Mouse (Mus musculus): ENCODE data around the gene B4galt7.
A peak's percentile ranks its signal among the peaks of the same experiment; 100 is the strongest.
"Not testable (repeated sequence)": the region's sequence is repeated elsewhere in the genome, so short reads cannot be mapped to it uniquely, and the experiment has no call there.

Gene B4galt7

DNA sequence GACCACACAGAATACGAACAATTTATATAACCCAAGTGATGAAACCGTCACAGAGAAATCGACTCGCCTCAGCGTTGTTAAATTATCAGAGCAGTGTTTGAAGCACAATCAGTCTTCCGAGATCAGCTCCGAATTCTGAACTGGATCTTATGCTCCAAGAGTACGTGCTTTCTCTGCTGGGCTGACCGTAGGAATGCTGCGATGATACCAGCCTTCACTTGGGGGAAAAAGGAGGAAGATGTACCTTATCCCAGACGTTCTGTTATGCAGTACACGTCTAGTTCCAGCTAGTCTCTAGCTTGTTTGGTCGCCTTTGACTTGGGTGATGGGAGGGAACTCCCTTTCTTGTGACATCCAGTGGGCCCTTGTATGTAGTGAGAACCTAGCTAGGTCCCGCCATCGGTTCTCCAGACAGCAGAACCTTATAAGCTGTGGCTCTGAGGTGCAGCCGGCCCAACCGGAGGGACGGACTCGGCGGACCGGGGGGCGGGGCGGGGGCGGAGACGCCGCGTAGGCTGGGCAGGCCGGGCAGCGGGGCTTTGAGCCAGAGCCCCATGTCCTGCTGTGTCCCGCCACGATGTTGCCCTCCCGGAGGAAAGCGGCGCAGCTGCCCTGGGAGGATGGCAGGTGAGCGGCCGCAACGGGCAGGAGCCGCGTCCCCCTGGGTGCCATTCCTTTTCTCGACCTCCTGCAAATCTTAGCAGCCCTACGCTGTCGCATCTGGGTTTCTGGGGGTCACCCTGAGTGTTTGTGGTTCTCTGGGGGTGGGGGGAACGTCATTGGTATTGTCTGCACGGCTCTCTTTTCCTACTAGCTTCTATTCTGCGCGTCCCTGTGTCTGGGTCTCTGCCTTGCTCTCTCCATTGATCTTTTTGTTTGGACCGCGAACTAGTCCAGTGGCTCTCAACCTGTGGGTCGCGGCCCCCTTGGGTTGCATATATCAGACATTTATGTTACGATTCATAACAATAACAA lies at the start of gene B4galt7:
TSS of gene B4galt7 (plus strand) at position 331 of the 975 bp plus-strand sequence.
- DNase-seq (ENCODE audit: extremely low spot score, low spot score) = peak; percentile 80

DNA sequence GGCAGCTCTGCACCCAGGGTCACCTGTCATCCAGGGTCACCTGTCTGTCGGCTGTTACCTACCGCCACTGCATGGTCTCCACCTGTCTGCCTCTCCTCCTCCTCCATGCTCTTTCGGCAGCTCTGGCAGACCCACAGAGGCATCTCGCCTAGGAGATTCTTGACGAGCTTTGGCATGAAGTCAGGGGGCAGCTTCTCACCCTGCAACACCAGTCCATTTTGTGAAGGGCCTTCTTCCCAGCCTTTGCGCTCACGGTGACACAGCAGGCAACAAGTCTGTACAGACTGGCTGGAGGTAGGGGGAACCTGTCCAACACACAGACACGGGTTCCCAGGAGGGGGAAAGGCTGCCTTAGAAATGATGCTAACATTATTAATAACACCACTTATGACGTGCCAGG lies 43.8 kb upstream of the B4galt7 start:
- DNase-seq (ENCODE audit: extremely low spot score, low spot score) = no peak

DNA sequence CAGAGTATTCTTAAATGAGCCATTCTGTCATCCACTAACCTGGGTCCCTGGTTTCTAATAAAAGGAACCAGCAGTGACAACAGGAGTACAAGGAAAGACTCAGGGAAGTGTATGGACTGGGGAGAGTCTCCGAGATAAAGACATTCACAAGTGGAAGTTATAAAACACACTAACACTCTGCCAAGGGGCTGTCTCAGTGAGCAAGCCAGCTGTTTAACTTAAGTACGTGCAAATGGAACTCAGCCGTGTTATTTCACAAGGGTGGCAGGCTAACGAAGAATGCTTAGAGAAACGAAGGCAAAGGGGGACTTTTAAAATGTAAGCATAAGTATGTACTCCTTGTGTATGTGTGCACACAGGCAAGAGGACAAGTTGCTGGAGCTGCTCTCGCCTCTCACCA lies 42.2 kb upstream of the B4galt7 start:
- DNase-seq (ENCODE audit: extremely low spot score, low spot score) = no peak

DNA sequence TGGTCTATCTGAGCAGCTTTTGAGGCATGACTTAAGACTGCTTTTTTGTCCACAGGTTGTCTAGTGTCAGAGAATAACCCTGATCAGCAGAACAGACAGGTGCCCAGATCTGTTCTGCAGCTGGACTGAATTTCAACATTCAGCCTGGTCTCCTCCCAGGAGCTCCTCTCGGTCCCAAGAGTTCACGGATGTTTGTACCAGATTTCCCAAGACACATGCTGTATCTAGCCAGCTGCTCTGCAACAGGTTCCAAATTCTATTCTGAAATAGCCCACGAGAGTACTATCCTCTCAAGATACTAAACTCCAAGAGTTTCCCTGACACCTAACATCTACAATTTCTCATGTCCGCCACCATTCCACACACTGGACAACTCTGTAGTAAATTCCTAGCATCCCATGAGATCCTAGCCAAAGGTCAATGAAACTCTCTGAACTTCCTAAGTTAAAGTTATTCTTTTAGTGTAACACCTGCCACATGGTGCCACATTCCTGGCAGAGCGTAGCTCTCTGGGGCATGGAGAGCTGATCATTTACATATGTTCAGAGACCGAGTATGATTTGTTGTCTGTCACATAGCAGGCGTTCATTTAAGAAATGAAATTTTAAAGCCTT lies 36.3 kb upstream of the B4galt7 start:
- no peak for DNase-seq (ENCODE audit: extremely low spot score, low spot score)

DNA sequence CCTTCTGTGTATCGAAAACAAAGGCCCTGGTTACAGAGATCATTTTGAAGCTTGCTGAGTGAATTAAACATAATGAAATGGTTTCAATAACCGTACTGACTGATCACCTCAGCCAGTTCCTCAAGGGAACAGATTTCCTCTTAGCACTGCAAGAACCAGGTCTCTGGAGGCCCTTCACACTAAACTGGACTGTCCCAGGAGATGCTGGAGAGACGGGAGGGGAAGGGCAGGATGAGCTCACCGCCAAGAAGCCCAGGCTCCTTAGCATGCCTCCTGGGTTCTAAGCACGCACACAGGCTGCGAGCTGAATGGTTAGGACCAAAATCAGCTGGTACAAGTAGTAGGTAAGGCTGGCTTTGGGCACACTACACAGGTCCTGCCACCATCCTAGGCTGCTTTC lies 32.7 kb upstream of the B4galt7 start:
- no peak for DNase-seq (ENCODE audit: extremely low spot score, low spot score)

DNA sequence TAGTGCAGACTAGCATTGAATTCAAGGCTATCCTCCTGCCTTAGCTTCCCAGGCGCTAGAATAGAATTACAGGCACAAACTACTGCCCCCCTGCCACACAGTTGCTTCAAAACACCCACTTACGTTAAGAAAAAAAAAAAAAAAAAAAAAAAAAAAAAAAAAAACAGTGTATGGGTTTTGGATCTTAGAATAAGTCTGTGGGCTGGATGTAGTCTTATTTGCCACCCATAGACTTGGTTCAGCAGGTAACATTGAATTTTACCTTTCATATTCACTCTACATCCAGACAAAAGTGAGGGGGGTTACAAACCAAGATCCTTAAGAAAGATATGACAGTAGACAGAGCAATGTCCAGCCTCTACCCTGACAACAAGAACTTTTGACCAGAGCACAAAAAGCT lies 31.7 kb upstream of the B4galt7 start:
- no peak for DNase-seq (ENCODE audit: extremely low spot score, low spot score)

DNA sequence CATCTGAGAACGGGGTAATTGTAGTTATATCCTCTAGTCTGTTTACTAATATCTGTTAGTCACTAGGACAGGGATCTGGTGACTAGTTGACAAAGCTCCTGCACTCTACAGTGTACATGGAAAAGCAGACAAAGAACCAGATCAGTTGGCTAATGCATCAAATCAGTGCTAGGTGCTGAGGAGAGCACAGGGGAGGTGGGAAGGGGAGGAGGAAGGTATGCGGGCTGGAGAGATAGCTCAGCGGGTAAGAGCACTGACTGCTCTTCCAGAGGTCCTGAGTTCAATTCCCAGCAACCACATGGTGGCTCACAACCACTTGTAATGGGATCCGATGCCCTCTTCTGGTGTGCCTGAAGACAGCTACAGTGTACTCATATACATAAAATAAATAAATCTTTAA lies 31.2 kb upstream of the B4galt7 start:
- DNase-seq (ENCODE audit: extremely low spot score, low spot score) = not testable (repeated sequence)

DNA sequence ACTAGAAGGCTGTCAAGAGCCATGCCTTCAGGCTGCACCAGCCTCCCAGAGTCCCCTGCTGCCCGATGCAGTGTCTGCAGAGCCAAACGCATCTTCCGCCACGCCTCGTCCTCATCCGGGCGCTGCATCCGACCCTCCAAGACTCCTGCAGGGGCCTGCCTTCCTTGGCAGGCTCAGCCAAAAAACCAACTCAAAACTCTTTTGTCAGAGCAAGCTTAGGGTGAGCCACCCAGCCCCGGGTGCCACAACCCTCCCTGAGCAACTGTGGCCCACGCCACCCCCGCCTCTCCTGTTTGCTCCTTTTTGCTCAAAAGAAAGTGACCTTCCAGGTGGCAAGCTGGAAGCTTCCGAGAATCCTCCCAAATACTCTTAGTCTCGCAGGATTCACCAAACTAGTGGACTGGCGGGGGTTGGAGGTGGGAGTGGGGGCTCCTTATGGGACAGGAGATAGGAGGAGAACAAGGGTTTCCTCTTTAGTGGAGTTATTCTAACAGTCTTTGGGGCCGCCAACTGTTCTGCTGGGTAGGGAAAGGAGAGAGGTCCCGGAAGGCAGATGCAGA lies 29.9 kb upstream of the B4galt7 start:
- DNase-seq (ENCODE audit: extremely low spot score, low spot score) = peak; percentile 54

DNA sequence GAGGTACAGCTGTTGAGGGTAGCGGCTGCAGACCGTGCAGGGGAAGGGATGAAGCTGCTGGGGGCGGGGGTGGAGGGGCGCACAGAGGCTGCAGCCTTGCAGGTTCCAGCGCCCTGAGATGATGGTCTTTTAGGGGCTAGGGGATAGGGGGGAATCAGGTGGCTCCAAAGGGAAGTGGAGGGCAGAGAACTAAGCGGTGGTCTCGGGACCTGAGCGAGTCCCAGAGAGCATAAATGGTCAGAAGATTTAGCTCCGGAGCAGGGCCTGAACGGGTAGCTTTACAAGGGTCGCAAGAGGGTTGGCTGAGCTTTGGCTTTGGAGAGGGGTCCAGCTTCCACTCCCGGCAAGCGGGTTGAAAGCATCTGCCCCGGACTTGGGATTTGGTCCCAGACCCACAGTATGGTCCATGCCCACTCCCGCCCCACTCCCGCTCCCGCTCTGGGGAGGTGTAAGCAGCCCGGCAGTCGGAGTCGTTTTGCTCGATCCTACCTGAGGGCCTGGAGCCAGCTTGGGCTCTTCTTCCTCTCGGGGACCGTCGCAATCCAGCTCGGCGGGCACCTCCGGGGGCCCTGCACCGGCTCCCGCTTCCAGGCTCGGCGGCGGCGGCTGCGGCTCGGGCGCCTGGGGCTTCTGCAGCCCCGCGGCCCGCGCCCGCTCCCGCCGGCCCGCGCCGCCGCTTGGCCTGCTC lies 29.3 kb upstream of the B4galt7 start:
- DNase-seq (ENCODE audit: extremely low spot score, low spot score) = peak; percentile 52

DNA sequence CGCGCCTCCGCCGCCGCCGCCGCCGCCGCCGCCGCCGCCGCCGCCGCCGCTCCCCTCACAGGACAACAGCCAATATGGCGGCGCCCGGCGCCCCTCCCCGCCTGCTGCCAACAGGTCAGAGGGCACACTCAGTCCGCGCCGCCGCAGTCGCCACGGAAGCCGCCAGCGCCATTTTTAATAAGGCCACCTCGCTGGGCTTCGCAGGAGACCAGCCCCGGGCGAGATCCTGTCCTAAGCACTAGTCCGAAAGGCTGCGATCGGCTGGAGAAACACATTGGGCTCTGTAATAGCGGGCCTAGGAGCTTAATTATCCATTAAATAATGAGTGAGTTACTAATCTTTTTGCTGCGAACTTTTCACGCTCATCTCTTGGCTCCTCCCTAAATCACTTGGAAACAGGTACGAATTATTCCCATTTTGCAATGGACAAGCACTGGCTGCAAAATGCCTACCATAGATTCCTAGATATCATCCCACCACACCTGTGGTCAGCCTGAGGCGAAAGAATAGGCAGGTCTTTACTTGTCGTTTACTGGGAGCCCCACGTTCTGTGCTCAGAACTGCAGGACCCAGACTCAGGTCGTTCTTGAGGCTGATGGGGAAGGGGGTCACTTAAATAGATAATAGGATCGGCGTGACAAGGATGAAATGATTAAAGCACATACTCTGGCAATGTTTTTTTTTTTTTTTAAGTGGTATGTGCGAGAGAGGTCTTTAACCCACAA lies 28.5 kb upstream of the B4galt7 start, which contains the start of gene Fam193b:
TSS of gene Fam193b (minus strand) at position 94 of the 725 bp plus-strand sequence.
- DNase-seq (ENCODE audit: extremely low spot score, low spot score) = peak; percentile 94

DNA sequence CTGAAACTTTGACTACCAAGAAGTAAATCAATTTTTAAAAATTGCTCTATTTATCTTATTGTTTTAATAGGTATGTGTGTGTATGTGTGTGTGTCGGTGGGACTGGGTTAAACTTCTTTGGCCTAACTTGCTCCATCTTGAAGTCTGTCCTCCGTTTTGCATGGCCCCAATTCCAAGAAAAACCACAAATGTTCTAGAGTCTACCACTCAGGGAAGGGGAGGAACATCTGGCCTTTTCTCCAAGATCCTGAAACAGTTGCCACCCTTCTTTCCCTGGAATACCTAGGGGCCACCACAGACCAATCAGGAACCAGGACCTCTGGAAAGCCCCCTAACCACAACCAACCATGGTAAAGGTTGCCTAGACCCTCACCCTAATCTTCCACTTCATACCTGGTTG lies 27.7 kb upstream of the B4galt7 start:
- no peak for DNase-seq (ENCODE audit: extremely low spot score, low spot score)

DNA sequence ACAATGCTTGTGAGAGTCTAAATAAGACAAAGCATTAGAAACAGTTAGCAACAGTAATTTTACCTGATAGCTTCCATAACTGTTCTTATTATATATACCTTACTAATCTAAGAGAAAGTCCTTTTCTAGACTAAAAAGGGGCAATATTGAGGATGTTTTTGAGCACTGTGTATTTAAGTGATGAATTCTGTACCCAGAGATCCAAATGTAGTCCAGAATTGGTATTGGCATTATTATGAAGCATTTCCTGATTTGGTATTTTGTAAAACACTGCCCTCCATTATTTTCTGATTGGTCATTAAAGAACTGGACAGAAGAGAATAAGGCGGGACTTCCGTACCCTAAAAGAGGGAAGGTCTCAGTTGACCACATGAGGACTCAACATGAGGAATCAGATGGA lies 26.3 kb upstream of the B4galt7 start, which contains the start of gene Tmed9:
TSS of gene Tmed9 (plus strand) at position 301 of the 400 bp plus-strand sequence.
- DNase-seq (ENCODE audit: extremely low spot score, low spot score) = no peak

DNA sequence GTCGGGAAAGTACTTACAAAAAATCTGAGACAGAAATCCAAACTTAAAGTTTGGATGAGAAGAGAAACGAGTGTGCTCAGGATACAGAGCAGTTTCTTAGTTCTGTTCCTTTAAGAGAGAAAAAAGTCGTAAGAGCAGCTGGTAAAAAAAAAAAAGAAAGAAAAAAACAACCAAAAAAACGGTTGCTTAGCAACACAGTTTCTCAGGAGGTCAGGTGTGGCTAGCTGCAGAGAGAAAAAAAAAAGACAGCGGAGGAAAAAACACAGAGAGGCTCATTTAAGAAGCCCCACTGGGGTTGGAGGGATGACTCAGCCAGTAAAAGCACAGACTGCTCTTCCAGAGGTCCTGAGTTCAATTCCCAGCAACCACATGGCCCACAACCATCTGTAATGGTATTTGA lies 25.4 kb upstream of the B4galt7 start:
- DNase-seq (ENCODE audit: extremely low spot score, low spot score) = no peak

DNA sequence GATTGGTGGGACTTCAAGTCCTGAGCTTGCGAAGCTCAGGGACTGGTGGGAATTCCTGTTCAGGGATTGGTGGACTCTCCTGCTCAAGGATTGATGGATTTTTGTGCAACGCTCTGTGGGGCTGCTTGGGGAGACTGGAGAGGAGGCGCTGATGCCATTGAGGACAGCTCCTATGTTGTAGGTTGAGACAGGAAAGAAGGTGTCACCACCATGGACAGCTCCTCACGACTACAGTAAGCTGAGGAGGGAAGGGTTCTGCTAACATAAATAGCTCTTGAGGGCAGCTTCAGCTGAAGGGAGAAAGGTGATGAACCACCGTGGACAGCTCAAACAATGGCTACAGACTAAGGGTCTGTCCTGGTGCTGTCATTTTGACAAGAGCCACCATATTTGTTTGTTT lies 23.8 kb upstream of the B4galt7 start:
- DNase-seq (ENCODE audit: extremely low spot score, low spot score) = no peak

DNA sequence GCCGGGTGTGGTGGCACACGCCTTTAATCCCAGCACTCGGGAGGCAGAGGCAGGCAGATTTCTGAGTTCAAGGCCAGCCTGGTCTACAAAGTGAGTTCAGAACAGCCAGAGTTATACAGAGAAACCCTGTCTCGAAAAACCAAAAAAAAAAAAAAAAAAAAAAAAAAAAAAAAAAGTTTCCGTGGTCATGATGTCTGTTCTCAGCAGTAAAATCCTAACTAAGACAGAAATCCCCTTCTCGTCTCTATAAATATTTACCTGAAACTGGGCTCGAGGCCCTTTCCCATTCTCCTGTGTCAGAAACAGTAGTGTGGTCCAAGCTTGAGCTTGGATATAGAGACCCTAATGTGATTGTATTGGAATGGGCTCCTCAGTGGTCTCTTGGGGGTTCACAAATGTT lies 22.8 kb upstream of the B4galt7 start:
- DNase-seq (ENCODE audit: extremely low spot score, low spot score) = not testable (repeated sequence)

DNA sequence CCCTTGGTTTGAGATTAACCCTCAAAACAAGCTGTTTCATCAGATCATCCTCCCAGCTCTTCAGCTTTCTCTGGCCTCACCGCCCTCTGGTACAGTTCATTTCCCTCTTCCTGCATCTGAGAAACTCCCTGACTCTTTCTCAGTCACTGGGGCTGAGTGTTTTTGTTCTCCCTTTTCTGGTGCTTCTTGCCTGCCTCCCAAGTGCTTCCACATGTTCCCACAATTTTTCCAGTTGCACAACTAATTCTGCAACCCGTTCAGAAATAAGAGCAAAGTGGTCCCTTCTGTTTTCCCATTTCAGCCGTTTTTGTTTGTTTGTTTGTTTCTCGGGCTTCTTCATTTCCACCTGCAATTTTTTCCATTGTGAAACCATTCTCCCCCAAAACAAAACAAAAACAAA lies 21.6 kb upstream of the B4galt7 start:
- no peak for DNase-seq (ENCODE audit: extremely low spot score, low spot score)

DNA sequence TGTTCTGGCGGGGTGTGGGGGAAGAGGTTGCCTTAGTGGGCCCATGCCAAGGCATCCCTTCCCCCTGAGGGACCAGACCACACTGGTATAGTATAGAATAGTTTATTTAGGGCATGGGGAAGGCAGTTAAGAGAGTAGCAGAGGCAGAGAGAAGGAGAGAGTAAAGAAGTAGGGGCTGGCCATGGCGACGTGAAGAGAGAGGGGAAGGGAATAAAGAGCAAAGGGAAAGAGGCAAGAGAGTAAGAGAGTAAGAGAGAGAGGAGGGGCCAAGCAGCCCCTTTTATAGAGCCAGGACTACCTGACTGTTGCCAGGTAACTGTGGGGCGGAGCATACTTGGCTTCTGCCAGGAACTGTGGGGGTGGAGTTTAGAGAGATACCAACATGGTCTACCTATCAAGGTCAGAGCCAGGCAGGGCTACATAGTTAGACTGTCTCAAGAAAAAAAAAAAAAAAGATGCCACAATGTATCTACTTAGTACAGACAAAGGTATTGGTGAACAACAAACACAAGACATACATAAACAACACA lies 7.7 kb upstream of the B4galt7 start:
- no peak for DNase-seq (ENCODE audit: extremely low spot score, low spot score)

DNA sequence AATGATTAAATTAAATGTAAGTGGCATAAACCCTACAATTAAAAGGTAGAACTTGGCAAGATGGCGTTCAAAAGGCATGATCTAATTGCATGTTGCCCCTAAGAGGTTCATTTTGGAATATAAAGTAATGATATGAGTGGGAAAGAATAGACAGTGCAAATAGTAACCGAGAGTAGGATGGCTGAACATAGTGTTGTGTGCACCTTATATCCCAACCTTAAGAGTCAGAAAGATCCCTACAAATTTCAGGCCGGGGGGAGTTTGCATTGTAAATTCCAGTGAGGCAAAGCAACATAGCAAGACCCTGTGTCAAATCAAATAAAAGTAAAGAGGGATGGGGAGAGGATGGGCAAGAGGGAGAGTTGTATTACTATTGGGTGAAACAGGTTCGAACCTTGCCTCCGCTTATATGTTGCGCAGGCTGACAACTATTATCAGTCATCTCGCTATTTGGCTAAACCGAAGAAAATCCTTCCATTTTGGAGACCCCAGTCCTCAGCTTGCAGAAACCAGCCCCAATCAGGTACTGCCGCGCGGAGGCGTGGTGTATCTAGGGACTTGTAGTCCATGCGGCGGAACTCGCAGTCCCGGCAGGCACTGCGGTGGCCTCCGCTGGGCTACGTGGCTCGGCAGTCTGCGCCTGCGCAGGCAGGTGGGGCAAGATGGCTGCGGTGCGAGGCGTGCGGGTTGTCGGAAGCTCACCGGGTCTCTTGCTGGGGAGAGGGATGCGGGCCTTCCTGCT lies 7.0 kb upstream of the B4galt7 start:
- peak; percentile 98 for DNase-seq (ENCODE audit: extremely low spot score, low spot score)

DNA sequence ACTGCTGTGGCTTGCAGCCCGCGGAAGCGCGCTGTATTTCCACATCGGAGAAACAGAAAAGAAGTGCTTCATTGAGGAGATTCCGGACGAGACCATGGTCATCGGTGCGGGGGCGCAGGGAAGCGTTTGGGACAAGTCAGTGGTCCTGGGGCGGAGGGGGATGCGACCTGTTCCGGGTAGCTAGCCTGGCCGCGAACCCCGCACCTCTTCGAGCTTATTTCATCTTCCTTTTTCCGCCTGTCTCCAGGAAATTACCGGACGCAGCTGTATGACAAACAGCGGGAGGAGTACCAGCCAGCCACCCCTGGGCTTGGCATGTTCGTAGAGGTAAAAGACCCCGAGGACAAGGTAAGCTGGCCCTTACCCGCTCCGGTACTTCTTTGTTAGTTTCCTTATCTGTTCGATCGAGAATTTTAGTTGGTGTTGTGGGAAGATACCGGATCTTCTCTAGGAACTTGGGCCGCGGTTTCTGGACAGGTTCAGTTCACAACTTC lies 6.4 kb upstream of the B4galt7 start:
- no peak for DNase-seq (ENCODE audit: extremely low spot score, low spot score)

DNA sequence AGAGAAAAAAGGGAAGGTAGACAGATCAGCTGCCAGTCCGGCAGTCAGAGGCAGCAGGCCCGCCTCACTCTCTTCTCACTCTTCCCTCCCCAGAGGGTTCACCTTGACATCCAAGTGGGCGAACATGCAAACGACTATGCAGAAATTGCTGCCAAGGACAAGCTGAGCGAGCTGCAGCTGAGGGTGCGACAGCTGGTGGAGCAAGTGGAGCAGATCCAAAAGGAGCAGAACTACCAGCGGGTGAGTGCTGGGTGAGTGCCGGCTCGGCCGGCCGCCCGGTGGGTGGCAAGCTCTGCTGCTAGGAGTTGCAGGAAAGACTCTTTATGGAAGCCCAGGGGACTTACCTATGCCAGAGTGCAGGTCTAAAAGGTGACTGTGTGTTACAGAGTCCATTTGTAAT lies 4.3 kb upstream of the B4galt7 start:
- DNase-seq (ENCODE audit: extremely low spot score, low spot score) = no peak

Data from neural tube, embryonic 10.5 days (tissue).